Mouse (Mus musculus) liver, adult 2 months (tissue): ENCODE measurements around the gene Gm37240. TPM values are rescaled to one million over a fixed set of nuclear protein-coding genes. Genes with fewer than 3 reads are reported as not detected.

Experiments used
- DNase-seq: peaks from one replicate; pipeline ENCODE4 v3.0.0-alpha.2; 2011; ENCODE audit warnings: low read depth, low spot score; ENCODE audit errors: extremely low read depth
- H3K27ac ChIP-seq: fragments of 200-500 bp; replicated peaks from 2 replicates; pipeline ENCODE4 v1.5.1; 2012; ENCODE audit warnings: low read depth, mild to moderate bottlenecking, control low read depth, inconsistent platforms, low read length; ENCODE audit not compliant: insufficient read depth
- H3K27me3 ChIP-seq: fragments of 200-500 bp; 2 replicates; pipeline ENCODE4 v1.6.1; 2012; ENCODE audit warnings: mild to moderate bottlenecking, moderate library complexity, low read length, inconsistent platforms; ENCODE audit not compliant: control insufficient read depth, insufficient read depth
- H3K36me3 ChIP-seq: fragments of 200-500 bp; 2 replicates; pipeline ENCODE4 v1.6.1; 2012; ENCODE audit warnings: low read length, inconsistent platforms; ENCODE audit not compliant: control insufficient read depth, insufficient read depth
- H3K4me1 ChIP-seq: fragments of 200-500 bp; 2 replicates; pipeline ENCODE4 v1.6.1; 2011; ENCODE audit warnings: low read length; ENCODE audit not compliant: control insufficient read depth, insufficient read depth
- H3K4me3 ChIP-seq: fragments of 200-500 bp; 2 replicates; pipeline ENCODE4 v1.5.1; 2011; ENCODE audit warnings: low read depth, mild to moderate bottlenecking, control low read depth, low read length, moderate library complexity; ENCODE audit not compliant: insufficient read depth
- H3K79me2 ChIP-seq: fragments of 200-500 bp; 2 replicates; pipeline ENCODE4 v1.6.1; 2012; ENCODE audit warnings: inconsistent platforms, mild to moderate bottlenecking, low read length, moderate library complexity; ENCODE audit not compliant: control insufficient read depth, insufficient read depth
- H3K9ac ChIP-seq: fragments of 200-500 bp; 2 replicates; pipeline ENCODE4 v1.6.1; 2012; ENCODE audit warnings: low read depth, mild to moderate bottlenecking, control low read depth, inconsistent platforms, low read length
- CTCF ChIP-seq: fragments of 200-500 bp; IDR thresholded peaks from 2 replicates; pipeline ENCODE4 v1.5.1; 2011; ENCODE audit warnings: low read depth, low read length, control low read depth
- POLR2A ChIP-seq: fragments of 200-500 bp; IDR thresholded peaks from 2 replicates; pipeline ENCODE4 v1.6.1; 2011; ENCODE audit warnings: low read length, control low read depth; ENCODE audit not compliant: insufficient read depth; ENCODE audit errors: extremely low read depth
- WGBS: fragments of 180-500 bp; shearing (Covaris S2); methylation state at CpG from one replicate; pipeline ENCODE4 v1.1.7; 2018; 5-methylcytosine and 5-hydroxymethylcytosine counted together
- polyA plus RNA-seq: library from polyadenylated mRNA; depleted of rRNA; stranded (reverse); fragments of >200 nt; gene quantifications from 2 replicates; pipeline ENCODE4 v1.2.3, GENCODE M21; 2012
- total RNA-seq: library from RNA; depleted of rRNA; stranded (reverse); fragments of >200 nt; gene quantifications from 2 replicates; pipeline ENCODE4 v1.2.3, GENCODE M21; 2014

Gene Gm37240
- total and polyA plus RNA-seq, 2 experiments: 2.2 to 6.9 TPM

GRCm38 (mm10) chr3:85606912-85607311 is 280.4 kb downstream of the Gm37240 start:
- no peak overlapping the region for H3K9ac ChIP-seq
- TF ChIP-seq POLR2A (no peak), CTCF (no peak)
- peaks cover 24% of the 10 kb centered on the region for H3K36me3 ChIP-seq
- WGBS: 94% methylated on average over 3 of the region's 3 CpGs
- H3K27me3 ChIP-seq: no peaks in the 10 kb centered on the region
- no peak overlapping the region for H3K4me3 ChIP-seq
- H3K4me1 ChIP-seq: no peaks in the 10 kb centered on the region
- no peaks in the 10 kb centered on the region for H3K79me2 ChIP-seq
- DNase-seq: no peak
- H3K27ac ChIP-seq: no peak overlapping the region

- H3K27ac ChIP-seq: no peak overlapping the region
- TF ChIP-seq POLR2A (no peak), CTCF (no peak)
- WGBS: 85% methylated on average over 1 of the region's 1 CpGs
- H3K79me2 ChIP-seq: no peaks in the 10 kb centered on the region
- no peak for DNase-seq
- H3K9ac ChIP-seq: no peak overlapping the region
- no peaks in the 10 kb centered on the region for H3K4me1 ChIP-seq
- H3K4me3 ChIP-seq: no peak overlapping the region
- H3K36me3 ChIP-seq: peaks cover 17% of the 10 kb centered on the region; the same call in 1 of the 2 replicates
- H3K27me3 ChIP-seq: no peaks in the 10 kb centered on the region
Measured at GRCm38 (mm10) chr3:85603811-85604210, 283.5 kb downstream of the Gm37240 start.

- DNase-seq: no peak
- TF ChIP-seq POLR2A: no peak
- no peak for TF ChIP-seq CTCF
- no peak overlapping the region for H3K27ac ChIP-seq
- H3K27me3 ChIP-seq: no peaks in the 10 kb centered on the region
- H3K36me3 ChIP-seq: peaks cover 14% of the 10 kb centered on the region; the same call in 1 of the 2 replicates
- H3K4me3 ChIP-seq: no peak overlapping the region
- no peaks in the 10 kb centered on the region for H3K79me2 ChIP-seq
- no peak overlapping the region for H3K9ac ChIP-seq
- WGBS: 58% methylated on average over 3 of the region's 3 CpGs
- H3K4me1 ChIP-seq: no peaks in the 10 kb centered on the region
Measured at GRCm38 (mm10) chr3:85601841-85602305, 285.4 kb downstream of the Gm37240 start.

- peaks cover 4% of the 10 kb centered on the region; the same call in 1 of the 2 replicates for H3K36me3 ChIP-seq
- H3K4me1 ChIP-seq: no peaks in the 10 kb centered on the region
- no peaks in the 10 kb centered on the region for H3K27me3 ChIP-seq
- DNase-seq: no peak
- TF ChIP-seq POLR2A (no peak), CTCF (no peak)
- H3K79me2 ChIP-seq: no peaks in the 10 kb centered on the region
- 90% methylated on average over 3 of the region's 3 CpGs for WGBS
- no peak overlapping the region for H3K4me3 ChIP-seq
- no peak overlapping the region for H3K9ac ChIP-seq
- H3K27ac ChIP-seq: no peak overlapping the region
Measured at GRCm38 (mm10) chr3:85599526-85599925, 287.8 kb downstream of the Gm37240 start.

GRCm38 (mm10) chr3:85594452-85594851 is 292.9 kb downstream of the Gm37240 start:
- TF ChIP-seq POLR2A: no peak
- TF ChIP-seq CTCF: no peak
- WGBS: 81% methylated on average over 3 of the region's 3 CpGs
- Histone ChIP-seq H3K79me2 (no peaks in the 10 kb centered on the region), H3K27me3 (no peaks in the 10 kb centered on the region), H3K9ac (no peak overlapping the region), H3K4me1 (no peaks in the 10 kb centered on the region), H3K36me3 (peaks cover 2% of the 10 kb centered on the region; the same call in 1 of the 2 replicates), H3K4me3 (no peak overlapping the region), H3K27ac (no peak overlapping the region)
- DNase-seq: no peak

- Histone ChIP-seq H3K79me2 (no peaks in the 10 kb centered on the region), H3K4me1 (no peaks in the 10 kb centered on the region), H3K27me3 (no peaks in the 10 kb centered on the region), H3K9ac (no peak overlapping the region), H3K27ac (no peak overlapping the region), H3K36me3 (peaks cover 2% of the 10 kb centered on the region; the same call in 1 of the 2 replicates), H3K4me3 (no peak overlapping the region)
- whole genome bisulfite sequencing: 84% methylated on average over 5 of the region's 5 CpGs
- no peak for TF ChIP-seq CTCF
- no peak for TF ChIP-seq POLR2A
- DNase-seq: no peak
Measured at GRCm38 (mm10) chr3:85592640-85593252, 294.6 kb downstream of the Gm37240 start.
